Mouse (Mus musculus): ENCODE data around the gene Prlr.

DNA sequence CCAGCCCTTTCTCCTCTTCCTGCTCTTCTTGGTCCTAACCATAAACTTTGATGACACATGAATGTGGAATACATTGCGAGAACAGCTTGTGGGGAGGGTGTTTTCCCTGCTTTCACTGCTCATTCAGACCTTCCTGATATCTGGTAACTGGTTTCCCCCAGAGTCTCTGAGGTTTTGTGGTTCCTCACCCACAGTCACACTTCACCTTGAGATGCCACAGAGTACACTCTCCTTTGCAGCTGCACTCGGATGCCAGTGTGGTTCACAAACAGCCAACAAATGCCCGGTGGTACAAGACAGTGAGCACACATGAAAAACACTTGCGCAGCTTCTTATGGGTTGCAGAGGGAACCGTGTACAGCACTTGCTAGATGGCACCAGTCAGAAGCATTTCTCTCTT lies 32.5 kb upstream of the Prlr start:
- TF ChIP-seq CTCF (IDR thresholded peaks at IDR 0.05; ENCODE audit: borderline replicate concordance, insufficient read depth, low read length) (no peak), POLR2A (IDR thresholded peaks at IDR 0.05; ENCODE audit: low read depth, low read length) (no peak)
